Mouse (Mus musculus): ENCODE measurements around the gene Kcnab3. TPM values are rescaled to one million over a fixed set of nuclear protein-coding genes. Genes with fewer than 3 reads are reported as not detected.

Kcnab3 gene
- total RNA-seq, 2 experiments from 2014 or later = 95.5 to 95.8 TPM

GRCm38 (mm10) chr11:69366157-69366854 lies 40.2 kb downstream of the Kcnab3 start:
- TF ChIP-seq CTCF (IDR thresholded peaks at IDR 0.05) = peak; percentile 16
- intact Hi-C loops (cut with DNase I) = loop anchor here (1.0 to 2.0 kb wide), 2 partner anchors 26 to 44 kb away; partner anchors contain the start of genes Cntrob, Rnf227 and Trappc1
- DNase-seq (ENCODE audit: extremely low spot score in 1 of 2, low spot score in 2 of 2) = peak; percentile 94 to 95
- peak overlapping the region; percentile 91 for H3K4me3 ChIP-seq
- H3K27ac ChIP-seq = peak overlapping the region; percentile 91

GRCm38 (mm10) chr11:69366855-69367615 lies 41.0 kb downstream of the Kcnab3 start:
- peak overlapping the region; percentile 91 for H3K27ac ChIP-seq
- TF ChIP-seq CTCF (IDR thresholded peaks at IDR 0.05) = no peak
- peak in 1 of 2 experiments; percentile 20 for DNase-seq (ENCODE audit: extremely low spot score in 1 of 2, low spot score in 2 of 2)
- peak overlapping the region; percentile 91 for H3K4me3 ChIP-seq
- intact Hi-C loops (cut with DNase I) = loop anchor here (1.0 to 2.0 kb wide), 2 partner anchors 27 to 44 kb away; partner anchors contain the start of genes Cntrob, Rnf227 and Trappc1

- Histone ChIP-seq H3K27ac (peak overlapping the region; percentile 91), H3K4me3 (peak overlapping the region; percentile 91)
- intact Hi-C loops (cut with DNase I) = loop anchor here (2.0 kb wide), 1 partner anchor 45 kb away; the partner anchor contains the start of genes Cntrob and Trappc1
- DNase-seq (ENCODE audit: extremely low spot score in 1 of 2, low spot score in 2 of 2) = no peak
- no peak for TF ChIP-seq CTCF (IDR thresholded peaks at IDR 0.05)
Measured at GRCm38 (mm10) chr11:69367616-69368355, 41.7 kb downstream of the Kcnab3 start.

- Histone ChIP-seq H3K4me3 (peak overlapping the region; percentile 91), H3K27ac (peak overlapping the region; percentile 91)
- no peak for TF ChIP-seq CTCF (IDR thresholded peaks at IDR 0.05)
- peak; percentile 37 to 47 for DNase-seq (ENCODE audit: extremely low spot score in 1 of 2, low spot score in 2 of 2)
- intact Hi-C loops (cut with DNase I) = no loop called here
Measured at GRCm38 (mm10) chr11:69368356-69369214, 42.5 kb downstream of the Kcnab3 start.

GRCm38 (mm10) chr11:69369215-69369989 lies 43.3 kb downstream of the Kcnab3 start, which contains the start of gene Chd3:
Gene Chd3, minus strand, starts transcription at chr11:69369406.
- no peak for DNase-seq (ENCODE audit: extremely low spot score in 1 of 2, low spot score in 2 of 2)
- H3K4me3 ChIP-seq = peak within 1 kb of the TSS; percentile 91
- intact Hi-C loops (cut with DNase I) = no loop called here
- TF ChIP-seq CTCF (IDR thresholded peaks at IDR 0.05) = no peak
- H3K27ac ChIP-seq = peak within 1 kb of the TSS; percentile 91

- no peak for TF ChIP-seq CTCF (IDR thresholded peaks at IDR 0.05)
- intact Hi-C loops (cut with DNase I) = no loop called here
- H3K27ac ChIP-seq = peak overlapping the region; percentile 91
- H3K4me3 ChIP-seq = peak overlapping the region; percentile 39; the same call in 1 of the 2 replicates
- DNase-seq (ENCODE audit: extremely low spot score in 1 of 2, low spot score in 2 of 2) = no peak
Measured at GRCm38 (mm10) chr11:69369990-69370816, 44.1 kb downstream of the Kcnab3 start.

GRCm38 (mm10) chr11:69370817-69371215 lies 44.8 kb downstream of the Kcnab3 start:
- DNase-seq (ENCODE audit: extremely low spot score in 1 of 2, low spot score in 2 of 2) = no peak
- Histone ChIP-seq H3K4me3 (no peak overlapping the region), H3K27ac (peak overlapping the region; percentile 25; the same call in 1 of the 2 replicates)
- intact Hi-C loops (cut with DNase I) = no loop called here
- TF ChIP-seq CTCF (IDR thresholded peaks at IDR 0.05) = no peak

GRCm38 (mm10) chr11:69371601-69372000 lies 45.5 kb downstream of the Kcnab3 start:
- intact Hi-C loops (cut with DNase I) = no loop called here
- peak in 1 of 2 experiments; percentile 24 for DNase-seq (ENCODE audit: extremely low spot score in 1 of 2, low spot score in 2 of 2)
- TF ChIP-seq CTCF (IDR thresholded peaks at IDR 0.05) = no peak
- H3K4me3 ChIP-seq = no peak overlapping the region
- H3K27ac ChIP-seq = peak overlapping the region; percentile 25

- TF ChIP-seq CTCF (IDR thresholded peaks at IDR 0.05) = no peak
- DNase-seq (ENCODE audit: extremely low spot score in 1 of 2, low spot score in 2 of 2) = peak; percentile 44 to 62
- H3K27ac ChIP-seq = peak overlapping the region; percentile 48
- H3K4me3 ChIP-seq = no peak overlapping the region
- intact Hi-C loops (cut with DNase I) = no loop called here
Measured at GRCm38 (mm10) chr11:69372056-69372779, 46.2 kb downstream of the Kcnab3 start.

All from left cerebral cortex, adult 2 months (tissue).